Mouse (Mus musculus) lung, embryonic 15.5 days (tissue): ENCODE measurements at regions not wholly inside any gene's neighbourhood (a gene's known extent, or its start where the extent isn't known, plus 50 kb on each side); places are given as distances from the start of the nearest gene placed in this dataset.

Experiments
- ATAC-seq: fragments of 200-750 bp; cut with Nextera tagmentation; 2 replicates; pipeline ENCODE4 v1.8.0; 2017; ENCODE audit warnings: moderate number of reproducible peaks, borderline replicate concordance; ENCODE audit not compliant: low FRiP score, low TSS enrichment; ENCODE audit errors: extremely low read depth
- H3K27ac ChIP-seq: fragments of 300-500 bp; sonication (generic); 2 replicates; pipeline ENCODE4 v1.5.1; 2015; ENCODE audit warnings: moderate library complexity, mild to moderate bottlenecking, inconsistent platforms
- H3K27me3 ChIP-seq: fragments of 300-500 bp; sonication (generic); 2 replicates; pipeline ENCODE4 v1.6.1; 2015; ENCODE audit warnings: inconsistent platforms
- H3K36me3 ChIP-seq: fragments of 300-500 bp; sonication (generic); 2 replicates; pipeline ENCODE4 v1.6.1; 2015; ENCODE audit warnings: inconsistent platforms
- H3K4me1 ChIP-seq: fragments of 300-500 bp; sonication (generic); 2 replicates; pipeline ENCODE4 v1.6.1; 2015; ENCODE audit warnings: inconsistent platforms
- H3K4me2 ChIP-seq: fragments of 300-500 bp; sonication (generic); 2 replicates; pipeline ENCODE4 v1.6.1; 2015; ENCODE audit warnings: inconsistent platforms, mild to moderate bottlenecking, moderate library complexity
- H3K4me3 ChIP-seq: fragments of 300-500 bp; sonication (generic); 2 replicates; pipeline ENCODE4 v1.5.1; 2015; ENCODE audit warnings: mild to moderate bottlenecking, inconsistent platforms
- H3K9ac ChIP-seq: fragments of 300-500 bp; sonication (generic); 2 replicates; pipeline ENCODE4 v1.6.1; 2015; ENCODE audit warnings: inconsistent platforms
- H3K9me3 ChIP-seq: fragments of 300-500 bp; sonication (generic); 2 replicates; pipeline ENCODE4 v1.6.1; 2016; ENCODE audit warnings: inconsistent platforms
- WGBS: fragments of 180-500 bp; shearing (Covaris S2); methylation state at CpG from one replicate; pipeline ENCODE4 v1.1.7; 2015; 5-methylcytosine and 5-hydroxymethylcytosine counted together

- 0 out of 2 replicates have a peak, but pooled peaks have one; percentile 31 for ATAC-seq
- WGBS, result 65% methylated on average over 4 of the region's 4 CpGs
Measured at GRCm38 (mm10) chr15:38609522-38609921, 1184.2 kb downstream of the 4930447A16Rik start.

More at GRCm38 (mm10) chr15:38609522-38609921, 1184.2 kb downstream of the 4930447A16Rik start:
- no peaks in the 10 kb centered on the region for H3K4me1 ChIP-seq
- no peaks in the 10 kb centered on the region for H3K9me3 ChIP-seq
- peak overlapping the region; percentile 71 for H3K27ac ChIP-seq
- no peaks in the 10 kb centered on the region for H3K27me3 ChIP-seq
- H3K4me2 ChIP-seq, result no peak overlapping the region
- no peak overlapping the region for H3K4me3 ChIP-seq
- no peaks in the 10 kb centered on the region for H3K36me3 ChIP-seq
- H3K9ac ChIP-seq, result no peak overlapping the region
